Mouse (Mus musculus): ENCODE data around the gene Hist1h4k. TPM values are rescaled to one million over a fixed set of nuclear protein-coding genes. Genes with fewer than 3 reads are reported as not detected.

The Hist1h4k gene
- polyA plus RNA-seq, 1 experiment, result 55.4 TPM

DNA sequence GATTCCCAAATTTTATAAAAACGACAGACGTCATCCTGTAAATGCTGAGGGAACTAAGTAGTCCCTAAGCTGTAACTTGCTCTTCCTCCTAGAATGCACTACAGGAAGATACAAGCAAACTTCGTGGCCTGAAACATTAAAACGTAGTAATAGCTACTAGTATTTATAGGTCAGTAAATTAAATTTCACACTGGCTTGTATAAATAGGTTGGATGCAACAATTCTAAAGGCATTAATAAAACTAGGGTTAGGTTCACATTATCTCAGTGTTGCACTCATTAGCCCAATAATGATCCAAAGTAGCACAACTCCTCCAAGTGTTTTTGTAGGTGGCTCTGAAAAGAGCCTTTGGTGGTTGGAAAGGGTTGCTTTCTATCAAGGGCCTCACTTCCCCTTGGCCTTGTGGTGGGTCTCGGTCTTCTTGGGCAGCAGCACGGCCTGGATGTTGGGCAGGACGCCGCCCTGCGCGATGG is 2.8 kb upstream of the Hist1h4k start:
- 5% methylated on average over 10 of the region's 10 CpGs for WGBS
- H3K27me3 ChIP-seq (ENCODE audit: control insufficient read depth, insufficient read depth, low read length), result no peaks in the 10 kb centered on the region
- H3K27ac ChIP-seq (ENCODE audit: insufficient read depth, low read depth, low read length), result peak overlapping the region; percentile 72
- no peaks in the 10 kb centered on the region; the same call in 1 of the 2 replicates for H3K4me1 ChIP-seq (ENCODE audit: control insufficient read depth, insufficient read depth, insufficient read length, low read length)
- H3K4me3 ChIP-seq (ENCODE audit: low read depth, low read length), result peak overlapping the region; percentile 61
- H3K36me3 ChIP-seq (ENCODE audit: control insufficient read depth, insufficient read depth, low read length), result no peaks in the 10 kb centered on the region
- TF ChIP-seq CTCF (IDR thresholded peaks at IDR 0.05; ENCODE audit: extremely low read depth, insufficient read length, insufficient replicate concordance, low read depth, low read length) (no peak), POLR2A (IDR thresholded peaks at IDR 0.05; ENCODE audit: low read depth, low read length) (no peak)

DNA sequence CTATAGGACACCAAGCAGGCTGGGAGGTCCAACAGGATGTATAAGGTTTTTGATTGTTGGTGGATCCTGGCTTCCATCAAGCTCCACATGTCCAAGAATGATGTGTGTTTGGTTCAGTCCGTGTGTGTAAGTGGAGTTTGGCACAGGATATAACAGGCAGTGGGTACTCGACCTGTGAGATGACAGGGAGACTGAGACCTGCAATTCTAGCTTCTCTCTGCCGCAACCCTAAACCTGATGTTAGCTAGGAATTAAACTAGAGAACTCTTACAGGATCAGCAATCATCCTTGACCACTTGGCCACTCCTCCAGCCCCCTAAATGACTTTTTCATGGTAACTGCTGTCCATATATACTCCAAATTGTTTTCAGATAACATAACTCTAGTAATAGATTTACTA is 2.1 kb upstream of the Hist1h4k start:
- Histone ChIP-seq H3K27me3 (ENCODE audit: control insufficient read depth, insufficient read depth, low read length) (no peaks in the 10 kb centered on the region), H3K36me3 (ENCODE audit: control insufficient read depth, insufficient read depth, low read length) (no peaks in the 10 kb centered on the region), H3K27ac (ENCODE audit: insufficient read depth, low read depth, low read length) (no peak overlapping the region), H3K4me3 (ENCODE audit: low read depth, low read length) (no peak overlapping the region), H3K4me1 (ENCODE audit: control insufficient read depth, insufficient read depth, insufficient read length, low read length) (peaks cover 2% of the 10 kb centered on the region; the same call in 1 of the 2 replicates)
- TF ChIP-seq POLR2A (IDR thresholded peaks at IDR 0.05; ENCODE audit: low read depth, low read length), result no peak
- no peak for TF ChIP-seq CTCF (IDR thresholded peaks at IDR 0.05; ENCODE audit: extremely low read depth, insufficient read length, insufficient replicate concordance, low read depth, low read length)
- WGBS, result 43% methylated on average over 3 of the region's 3 CpGs

GRCm38 (mm10) chr13:21751827-21752226 is 1.5 kb upstream of the Hist1h4k start:
- no peak for TF ChIP-seq POLR2A (IDR thresholded peaks at IDR 0.05; ENCODE audit: low read depth, low read length)
- no peak for TF ChIP-seq CTCF (IDR thresholded peaks at IDR 0.05; ENCODE audit: extremely low read depth, insufficient read length, insufficient replicate concordance, low read depth, low read length)

DNA sequence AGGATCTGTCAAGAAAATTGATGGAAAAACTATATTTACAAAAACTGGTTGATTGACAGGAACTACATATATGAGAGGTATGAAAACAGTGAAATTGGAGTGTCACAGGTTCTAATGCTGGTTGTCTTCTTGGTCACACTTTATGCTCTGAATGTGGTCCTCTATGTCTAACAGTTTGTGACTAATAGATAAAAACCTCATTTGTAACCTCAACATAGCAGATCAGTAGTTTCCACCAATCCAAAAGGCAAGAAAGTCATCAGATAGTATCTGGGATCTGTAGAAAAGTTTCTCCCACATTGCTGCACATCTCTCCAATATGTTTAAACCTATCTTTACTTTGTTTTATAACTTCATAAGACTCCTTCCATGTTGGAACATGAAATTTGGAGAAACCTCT is 1.1 kb upstream of the Hist1h4k start:
- no peak overlapping the region for H3K4me3 ChIP-seq (ENCODE audit: low read depth, low read length)
- H3K27ac ChIP-seq (ENCODE audit: insufficient read depth, low read depth, low read length), result no peak overlapping the region
- H3K27me3 ChIP-seq (ENCODE audit: control insufficient read depth, insufficient read depth, low read length), result no peaks in the 10 kb centered on the region
- peaks cover 3% of the 10 kb centered on the region; the same call in 1 of the 2 replicates for H3K4me1 ChIP-seq (ENCODE audit: control insufficient read depth, insufficient read depth, insufficient read length, low read length)
- H3K36me3 ChIP-seq (ENCODE audit: control insufficient read depth, insufficient read depth, low read length), result no peaks in the 10 kb centered on the region; the same call in 1 of the 2 replicates
- TF ChIP-seq POLR2A (IDR thresholded peaks at IDR 0.05; ENCODE audit: low read depth, low read length) (no peak), CTCF (IDR thresholded peaks at IDR 0.05; ENCODE audit: extremely low read depth, insufficient read length, insufficient replicate concordance, low read depth, low read length) (no peak)

More at GRCm38 (mm10) chr13:21751827-21752226, 1.5 kb upstream of the Hist1h4k start:
- H3K4me1 ChIP-seq (ENCODE audit: control insufficient read depth, insufficient read depth, insufficient read length, low read length), result peaks cover 3% of the 10 kb centered on the region; the same call in 1 of the 2 replicates
- H3K27ac ChIP-seq (ENCODE audit: insufficient read depth, low read depth, low read length), result no peak overlapping the region
- H3K27me3 ChIP-seq (ENCODE audit: control insufficient read depth, insufficient read depth, low read length), result no peaks in the 10 kb centered on the region
- no peaks in the 10 kb centered on the region for H3K36me3 ChIP-seq (ENCODE audit: control insufficient read depth, insufficient read depth, low read length)
- WGBS, result 74% methylated on average over 3 of the region's 3 CpGs
- no peak overlapping the region for H3K4me3 ChIP-seq (ENCODE audit: low read depth, low read length)

DNA sequence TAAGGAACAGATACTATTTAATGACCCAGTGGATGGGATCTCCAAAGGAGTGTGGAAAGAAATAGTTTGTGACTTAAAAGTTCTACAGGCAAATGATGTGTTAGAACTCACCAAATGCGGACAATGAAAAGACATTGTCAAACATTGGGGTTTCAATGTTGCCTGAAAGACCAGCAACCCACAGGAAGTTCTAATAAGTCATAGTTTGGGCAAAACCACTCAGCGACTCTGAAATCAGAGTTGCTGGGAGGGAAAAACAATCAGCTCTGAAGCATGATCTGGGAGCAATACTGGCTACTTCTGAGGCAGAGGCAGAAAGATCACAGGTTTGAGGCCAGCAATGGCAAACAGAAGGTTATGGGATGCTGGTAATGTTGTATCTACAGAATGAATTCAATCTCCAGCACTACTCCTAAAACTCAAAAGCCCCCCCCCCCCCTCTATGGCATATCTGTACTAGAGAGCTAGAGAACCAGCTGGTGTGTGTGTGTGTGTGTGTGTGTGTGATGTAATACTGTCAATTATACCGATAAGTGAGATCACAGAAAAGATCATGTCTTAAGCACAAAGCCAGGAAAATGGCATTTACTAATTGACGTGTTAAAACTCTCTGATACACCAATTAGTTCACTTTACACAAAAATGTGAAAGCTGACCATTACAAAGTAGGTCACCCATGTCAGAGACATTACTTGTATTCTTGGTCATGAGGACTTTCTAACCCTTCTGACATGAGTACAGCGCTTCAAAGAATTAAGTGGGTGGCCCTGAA is 732 bp downstream of the Hist1h4k start:
- 2% methylated on average over 5 of the region's 5 CpGs for WGBS
- Histone ChIP-seq H3K4me3 (ENCODE audit: low read depth, low read length) (peak overlapping the region; percentile 66), H3K4me1 (ENCODE audit: control insufficient read depth, insufficient read depth, insufficient read length, low read length) (peaks cover 3% of the 10 kb centered on the region; the same call in 1 of the 2 replicates), H3K36me3 (ENCODE audit: control insufficient read depth, insufficient read depth, low read length) (no peaks in the 10 kb centered on the region; the same call in 1 of the 2 replicates), H3K27ac (ENCODE audit: insufficient read depth, low read depth, low read length) (peak overlapping the region; percentile 71), H3K27me3 (ENCODE audit: control insufficient read depth, insufficient read depth, low read length) (no peaks in the 10 kb centered on the region)
- TF ChIP-seq CTCF (IDR thresholded peaks at IDR 0.05; ENCODE audit: extremely low read depth, insufficient read length, insufficient replicate concordance, low read depth, low read length) (no peak), POLR2A (IDR thresholded peaks at IDR 0.05; ENCODE audit: low read depth, low read length) (no peak)

GRCm38 (mm10) chr13:21745006-21745405 is 5.3 kb downstream of the Hist1h4k start:
- Histone ChIP-seq H3K27me3 (ENCODE audit: control insufficient read depth, insufficient read depth, low read length) (no peaks in the 10 kb centered on the region), H3K27ac (ENCODE audit: insufficient read depth, low read depth, low read length) (no peak overlapping the region), H3K4me3 (ENCODE audit: low read depth, low read length) (no peak overlapping the region), H3K36me3 (ENCODE audit: control insufficient read depth, insufficient read depth, low read length) (no peaks in the 10 kb centered on the region; the same call in 1 of the 2 replicates), H3K4me1 (ENCODE audit: control insufficient read depth, insufficient read depth, insufficient read length, low read length) (peaks cover 3% of the 10 kb centered on the region; the same call in 1 of the 2 replicates)
- 29% methylated on average over 1 of the region's 1 CpGs for WGBS
- TF ChIP-seq CTCF (IDR thresholded peaks at IDR 0.05; ENCODE audit: extremely low read depth, insufficient read length, insufficient replicate concordance, low read depth, low read length), result no peak
- TF ChIP-seq POLR2A (IDR thresholded peaks at IDR 0.05; ENCODE audit: low read depth, low read length), result no peak
